Mouse (Mus musculus): ENCODE data around the gene Cmya5. TPM values are rescaled to one million over a fixed set of nuclear protein-coding genes. Genes with fewer than 3 reads are reported as not detected.
"Not testable (repeated sequence)": the region's sequence is repeated elsewhere in the genome, so short reads cannot be mapped to it uniquely, and the experiment has no call there.

Cmya5 gene
- total RNA-seq, 2 experiments from 2014 or later = 0.81 to 0.88 TPM

DNA sequence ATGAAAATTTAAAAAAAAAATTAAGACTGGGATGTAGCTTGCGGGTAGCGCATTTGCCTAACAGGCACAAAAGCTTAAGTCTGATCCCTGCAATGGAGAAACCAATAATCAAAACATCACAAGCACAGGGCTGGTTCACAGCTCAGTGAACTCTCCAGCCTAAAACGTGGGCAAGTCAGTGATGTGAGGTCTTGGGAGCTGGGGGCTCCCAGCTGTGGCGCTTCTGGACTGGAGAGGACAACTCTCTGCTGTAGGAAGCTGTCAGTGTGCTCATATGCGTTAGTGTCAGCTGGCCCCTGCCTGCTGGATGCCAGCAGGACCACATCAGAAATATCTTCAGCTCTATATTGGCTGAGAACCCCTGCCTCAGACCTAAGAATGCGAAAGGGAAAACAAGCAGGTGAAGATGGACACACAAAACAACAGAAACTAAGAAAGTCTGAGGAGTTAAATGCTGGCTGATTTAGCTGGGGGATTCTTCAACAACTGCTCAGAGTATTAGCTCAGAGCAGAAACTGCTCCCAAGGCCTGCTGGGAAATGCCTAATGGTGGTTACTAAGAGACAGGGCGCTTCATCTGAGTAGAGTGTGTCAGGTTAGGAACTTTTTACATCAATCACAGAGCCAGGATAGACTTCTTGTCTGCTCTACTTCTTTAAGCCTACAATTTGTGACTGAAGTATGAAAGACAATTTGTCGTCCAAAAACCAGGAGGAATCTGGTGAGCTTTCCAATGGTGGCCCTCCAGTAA lies 16.2 kb downstream of the Cmya5 start:
- intact Hi-C loops (cut with DNase I) = no loop called here
- DNase-seq = no peak

GRCm38 (mm10) chr13:93122321-93122720 lies 22.2 kb downstream of the Cmya5 start:
- intact Hi-C loops (cut with DNase I) = no loop called here
- no peak for DNase-seq

- no peak for DNase-seq
- intact Hi-C loops (cut with DNase I) = no loop called here
These were observed 27.3 kb downstream of the Cmya5 start for GRCm38 (mm10) chr13:93117241-93117640.

DNA sequence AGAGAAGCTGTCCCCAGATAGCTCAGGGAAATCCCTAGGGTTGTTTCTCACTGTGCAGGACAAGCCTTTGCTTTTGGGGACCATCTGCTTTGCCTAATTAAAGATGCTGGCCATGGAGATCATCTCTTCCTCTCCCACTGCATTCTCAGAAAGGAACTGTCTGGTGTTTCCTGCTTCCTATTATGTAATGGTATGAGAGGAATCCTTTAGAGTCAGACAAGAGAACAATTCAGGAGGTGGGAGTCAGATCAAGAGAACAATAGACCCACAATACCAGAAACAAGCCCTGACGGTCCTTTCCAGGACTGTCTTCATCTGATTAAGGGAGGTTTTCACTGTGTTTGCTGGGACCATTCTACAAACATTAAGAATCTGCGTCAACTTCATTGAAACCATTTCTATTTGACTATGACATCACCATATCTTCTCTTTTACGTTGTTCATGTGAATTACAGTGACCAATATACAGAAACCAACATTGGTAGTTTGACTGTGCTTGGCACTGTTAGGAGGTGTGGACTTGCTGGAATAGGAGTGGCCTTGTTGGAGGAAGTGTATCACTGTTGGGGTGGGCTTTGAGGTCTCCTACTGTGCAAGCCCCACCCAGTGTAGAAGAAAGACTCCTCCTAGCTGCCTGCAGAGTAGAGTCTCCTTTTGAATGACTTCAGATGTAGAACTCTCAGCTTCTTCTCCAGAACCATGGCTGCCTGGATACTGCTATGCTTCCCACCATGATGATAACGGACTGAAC lies 42.0 kb downstream of the Cmya5 start:
- intact Hi-C loops (cut with DNase I) = no loop called here
- no peak for DNase-seq

- intact Hi-C loops (cut with DNase I) = no loop called here
These were observed 45.9 kb downstream of the Cmya5 start for GRCm38 (mm10) chr13:93098596-93098995.

GRCm38 (mm10) chr13:93096643-93097042 lies 47.9 kb downstream of the Cmya5 start:
- intact Hi-C loops (cut with DNase I) = no loop called here
- no peak for DNase-seq

More at GRCm38 (mm10) chr13:93098596-93098995, 45.9 kb downstream of the Cmya5 start:
- peak; percentile 41 for DNase-seq

GRCm38 (mm10) chr13:93095097-93095791 lies 49.3 kb downstream of the Cmya5 start:
- DNase-seq = no peak
- intact Hi-C loops (cut with DNase I) = no loop called here

GRCm38 (mm10) chr13:93094204-93094935 lies 50.2 kb downstream of the Cmya5 start:
- DNase-seq = peak; percentile 17
- intact Hi-C loops (cut with DNase I) = no loop called here

DNA sequence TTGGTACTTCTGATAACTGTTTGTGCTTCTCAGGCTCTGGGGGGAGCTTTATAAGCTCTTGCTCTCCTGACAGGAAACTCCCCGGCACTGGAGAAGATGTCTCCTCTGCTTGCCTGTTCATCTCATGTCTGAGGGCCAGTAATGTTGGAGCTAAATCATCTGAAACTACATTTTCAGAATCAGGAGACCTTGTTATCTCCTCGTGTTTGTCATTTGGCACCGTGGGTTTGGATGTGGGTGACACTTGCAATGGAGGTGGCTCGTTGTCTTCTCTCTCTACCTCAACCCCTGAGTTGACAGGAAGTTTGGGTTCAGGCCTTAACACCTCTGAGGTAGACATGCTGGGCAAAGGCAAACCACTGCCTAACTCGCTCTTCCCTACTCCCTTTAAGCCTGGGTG lies 50.8 kb downstream of the Cmya5 start:
- intact Hi-C loops (cut with DNase I) = no loop called here
- DNase-seq = no peak

DNA sequence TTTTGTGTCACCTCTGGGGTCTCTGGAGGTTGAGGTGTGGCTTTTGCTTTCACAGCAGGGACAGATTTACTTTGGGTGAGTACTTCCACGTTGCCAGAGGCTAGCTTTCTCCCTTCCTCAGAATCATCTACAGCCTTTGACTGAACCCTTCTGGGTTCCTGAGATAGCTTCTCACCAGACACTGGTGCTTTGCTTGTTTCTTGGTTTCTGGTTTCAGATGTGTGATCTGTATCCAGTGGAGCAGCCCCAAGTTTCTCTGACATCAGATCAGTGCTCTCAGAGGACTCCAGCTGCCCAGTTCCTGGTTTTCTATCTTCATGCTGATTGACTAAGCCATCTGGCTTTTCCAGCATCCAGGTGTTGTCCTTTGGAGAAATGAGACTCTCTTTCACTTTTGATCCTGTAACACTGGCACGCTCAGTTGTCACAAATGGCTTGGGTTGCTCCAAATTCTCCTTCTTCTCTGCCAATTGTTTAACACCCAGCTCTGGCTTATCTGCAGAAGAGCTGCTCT lies 51.6 kb downstream of the Cmya5 start:
- intact Hi-C loops (cut with DNase I) = no loop called here
- DNase-seq = no peak

- DNase-seq = no peak
- intact Hi-C loops (cut with DNase I) = no loop called here
These were observed 52.6 kb downstream of the Cmya5 start for GRCm38 (mm10) chr13:93091866-93092455.

DNA sequence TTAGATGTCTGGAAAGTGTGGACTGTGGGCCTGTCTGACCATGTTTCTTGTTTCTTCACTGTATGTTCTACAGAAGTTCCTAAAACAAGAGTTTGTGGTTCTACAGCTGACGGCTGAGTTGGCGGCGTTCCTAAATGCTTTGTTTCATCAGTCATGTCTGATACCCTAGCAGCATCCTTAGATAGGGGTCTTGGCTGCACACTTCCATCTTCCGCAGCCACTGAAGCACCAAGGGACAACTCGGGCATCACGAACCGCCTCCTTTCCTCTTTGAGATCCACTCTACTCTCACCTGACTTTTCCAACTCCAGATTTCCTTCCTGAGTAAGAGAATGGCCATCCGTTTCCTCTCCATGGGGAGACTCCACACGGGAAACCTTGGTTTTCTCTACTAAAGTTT lies 53.3 kb downstream of the Cmya5 start:
- DNase-seq = no peak
- intact Hi-C loops (cut with DNase I) = no loop called here

DNA sequence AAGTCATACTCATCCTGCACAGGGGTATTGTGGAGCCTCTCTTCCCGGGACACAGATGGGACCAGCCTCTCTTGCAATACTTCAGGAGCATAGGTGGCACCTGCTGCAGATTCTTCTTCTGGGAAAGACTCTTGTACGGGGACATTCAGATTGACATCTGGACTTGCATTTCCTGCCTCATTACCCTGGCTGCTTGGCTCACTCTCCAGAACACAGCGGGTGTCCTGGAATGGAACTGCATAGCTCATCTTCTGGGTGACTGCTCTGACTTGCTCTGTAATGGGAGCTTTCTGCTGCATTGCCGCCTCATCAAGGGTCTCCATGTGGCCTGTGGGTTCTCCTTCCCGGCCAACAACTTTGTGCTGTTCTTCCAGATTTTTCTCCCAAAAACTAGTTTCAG lies 55.0 kb downstream of the Cmya5 start:
- intact Hi-C loops (cut with DNase I) = no loop called here
- DNase-seq = peak; percentile 90

DNA sequence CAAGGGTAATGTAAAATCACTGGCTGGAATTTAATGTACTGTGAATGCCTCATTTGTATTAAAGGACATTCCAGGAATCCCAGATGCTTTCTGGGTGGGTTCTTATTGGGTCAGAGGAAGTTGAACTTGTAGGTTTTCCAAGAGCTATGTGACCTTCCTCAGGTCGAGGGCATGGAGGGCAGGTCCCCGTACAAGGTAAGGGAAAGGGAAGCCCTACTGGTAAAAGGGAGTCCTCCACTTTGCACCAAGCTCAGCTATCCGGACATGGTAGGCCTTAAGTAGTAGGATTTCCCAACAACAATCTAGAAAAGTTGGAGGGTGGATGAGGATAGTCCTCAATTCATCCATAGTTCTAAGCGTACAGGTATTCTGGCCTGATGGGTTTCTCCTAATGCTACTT lies 58.8 kb downstream of the Cmya5 start:
- DNase-seq = no peak
- intact Hi-C loops (cut with DNase I) = no loop called here

DNA sequence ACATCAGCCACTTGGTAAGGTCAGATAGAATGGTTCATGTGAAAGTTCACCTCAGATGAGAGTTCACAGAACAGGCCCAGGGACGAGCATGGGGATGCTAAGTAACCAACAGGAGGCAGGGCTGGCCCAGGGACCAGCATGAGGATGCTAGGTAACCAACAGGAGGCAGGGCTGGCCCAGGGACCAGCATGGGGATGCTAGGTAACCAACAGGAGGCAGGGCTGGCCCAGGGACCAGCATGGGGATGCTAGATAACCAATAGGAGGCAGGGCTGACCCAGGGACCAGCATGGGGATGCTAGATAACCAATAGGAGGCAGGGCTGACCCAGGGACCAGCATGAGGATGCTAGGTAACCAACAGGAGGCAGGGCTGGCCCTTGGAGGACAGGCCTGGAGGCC lies 62.2 kb downstream of the Cmya5 start:
- DNase-seq; intact Hi-C loops (cut with DNase I): not testable (repeated sequence)

DNA sequence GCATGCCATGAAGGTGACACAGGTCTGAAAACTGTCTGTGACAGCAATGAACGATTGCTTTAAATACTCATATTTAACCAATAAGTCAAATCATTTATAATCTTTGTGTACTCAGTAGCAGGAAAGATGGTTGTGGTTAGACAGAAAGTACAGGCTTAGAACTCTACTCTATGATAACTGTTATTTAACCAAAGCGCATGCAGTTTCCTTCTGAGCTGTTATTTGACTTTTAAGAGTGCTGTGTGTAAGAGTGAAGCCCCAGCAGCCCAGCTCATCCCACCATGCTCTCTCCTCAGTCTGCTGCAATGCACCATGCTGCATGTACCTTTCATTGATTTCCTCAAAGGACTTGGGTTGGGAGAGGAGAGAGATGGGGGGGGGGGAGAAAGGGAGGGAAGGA lies 63.7 kb downstream of the Cmya5 start:
- DNase-seq = no peak
- intact Hi-C loops (cut with DNase I) = no loop called here

GRCm38 (mm10) chr13:93074147-93074641 lies 70.3 kb downstream of the Cmya5 start:
- DNase-seq = peak; percentile 16
- intact Hi-C loops (cut with DNase I) = loop anchor here (10.0 kb wide), 1 partner anchor 89 kb away; no protein-coding TSS in a partner anchor

- intact Hi-C loops (cut with DNase I) = loop anchor here (10.0 kb wide), 1 partner anchor 89 kb away; no protein-coding TSS in a partner anchor
- DNase-seq = peak; percentile 72
These were observed 70.9 kb downstream of the Cmya5 start for GRCm38 (mm10) chr13:93073595-93073994.

- intact Hi-C loops (cut with DNase I) = loop anchor here (10.0 kb wide), 1 partner anchor 88 kb away; no protein-coding TSS in a partner anchor
- DNase-seq = no peak
These were observed 71.6 kb downstream of the Cmya5 start for GRCm38 (mm10) chr13:93072871-93073411.

All from left cerebral cortex, postnatal 4 days (tissue).